Mouse (Mus musculus) hindbrain, embryonic 14.5 days (tissue): ENCODE data around the gene Ank. TPM values are rescaled to one million over a fixed set of nuclear protein-coding genes. Genes with fewer than 3 reads are reported as not detected.

Experiments
- ATAC-seq: fragments of 200-750 bp; cut with Nextera tagmentation; 2 replicates; pipeline ENCODE4 v1.8.0; 2017; ENCODE audit warnings: moderate number of reproducible peaks, mild to moderate bottlenecking, moderate TSS enrichment, moderate library complexity; ENCODE audit not compliant: low FRiP score
- DNase-seq: peaks from one replicate; pipeline ENCODE4 v3.0.0-alpha.2; 2015; ENCODE audit warnings: low spot score
- H3K27ac ChIP-seq: fragments of 300-500 bp; sonication (generic); 2 replicates; pipeline ENCODE4 v1.5.1; 2014; ENCODE audit warnings: mild to moderate bottlenecking, moderate library complexity
- H3K27me3 ChIP-seq: fragments of 300-500 bp; sonication (generic); 2 replicates; pipeline ENCODE4 v1.6.1; 2014; ENCODE audit warnings: mild to moderate bottlenecking, low read length, mixed read lengths; ENCODE audit not compliant: control insufficient read depth, insufficient read depth
- H3K36me3 ChIP-seq: fragments of 300-500 bp; sonication (generic); replicated peaks from 2 replicates; pipeline ENCODE4 v1.6.1; 2014; ENCODE audit not compliant: control insufficient read depth, insufficient read depth
- H3K4me1 ChIP-seq: fragments of 300-500 bp; sonication (generic); replicated peaks from 2 replicates; pipeline ENCODE4 v1.6.1; 2014; ENCODE audit warnings: antibody characterized with exemption, low read length, mixed read lengths; ENCODE audit not compliant: control insufficient read depth, insufficient read depth
- H3K4me2 ChIP-seq: fragments of 300-500 bp; sonication (generic); replicated peaks from 2 replicates; pipeline ENCODE4 v1.6.1; 2014; ENCODE audit warnings: mild to moderate bottlenecking, moderate library complexity
- H3K4me3 ChIP-seq: fragments of 300-500 bp; sonication (generic); replicated peaks from 2 replicates; pipeline ENCODE4 v1.5.1; 2014; ENCODE audit warnings: mild to moderate bottlenecking, low read length
- H3K9ac ChIP-seq: fragments of 300-500 bp; sonication (generic); 2 replicates; pipeline ENCODE4 v1.6.1; 2014
- H3K9me3 ChIP-seq: fragments of 300-500 bp; sonication (generic); 2 replicates; pipeline ENCODE4 v1.6.1; 2016; ENCODE audit warnings: low read length; ENCODE audit not compliant: control insufficient read depth
- WGBS: fragments of 180-500 bp; shearing (Covaris S2); extraction: QIAGEN DNeasy Blood & Tissue Kit; methylation state at CpG from one replicate; pipeline ENCODE4 v1.1.7; 2014; 5-methylcytosine and 5-hydroxymethylcytosine counted together
- polyA plus RNA-seq: library from polyadenylated mRNA; unstranded; fragments of >200 nt; fragmentation: Nextera tagmentation; extraction: Ambion mirVana; gene quantifications from 2 replicates; pipeline ENCODE4 v1.2.1, GENCODE M21; 2014

The Ank gene
- polyA plus RNA-seq, 1 experiment from 2014 or later, result 18.6 TPM

- H3K27me3 ChIP-seq, result no peaks in the 10 kb centered on the region
- DNase-seq (no peak), ATAC-seq (no peak)
- no peak overlapping the region for H3K4me3 ChIP-seq
- no peaks in the 10 kb centered on the region for H3K4me1 ChIP-seq
- H3K36me3 ChIP-seq, result peaks cover 26% of the 10 kb centered on the region
- no peak overlapping the region for H3K27ac ChIP-seq
- H3K9ac ChIP-seq, result no peak overlapping the region
- WGBS, result 72% methylated on average over 4 of the region's 4 CpGs
- no peaks in the 10 kb centered on the region for H3K9me3 ChIP-seq
- H3K4me2 ChIP-seq, result no peak overlapping the region
Measured at GRCm38 (mm10) chr15:27609554-27609953, 143.1 kb downstream of the Ank start.

- Histone ChIP-seq H3K36me3 (peaks cover 30% of the 10 kb centered on the region), H3K4me3 (no peak overlapping the region), H3K27ac (no peak overlapping the region), H3K9ac (no peak overlapping the region), H3K4me2 (peak overlapping the region; percentile 23), H3K4me1 (no peaks in the 10 kb centered on the region), H3K27me3 (no peaks in the 10 kb centered on the region), H3K9me3 (no peaks in the 10 kb centered on the region)
- ATAC-seq (peak; percentile 86), DNase-seq (peak; percentile 88)
- WGBS, result 29% methylated on average over 6 of the region's 6 CpGs
Measured at GRCm38 (mm10) chr15:27612533-27613221, 146.2 kb downstream of the Ank start.

- Histone ChIP-seq H3K4me1 (no peaks in the 10 kb centered on the region), H3K9me3 (no peaks in the 10 kb centered on the region), H3K27ac (no peak overlapping the region), H3K4me3 (no peak overlapping the region), H3K4me2 (no peak overlapping the region), H3K27me3 (no peaks in the 10 kb centered on the region), H3K36me3 (peaks cover 31% of the 10 kb centered on the region), H3K9ac (no peak overlapping the region)
- ATAC-seq, result no peak
- 92% methylated on average over 4 of the region's 4 CpGs for WGBS
- DNase-seq, result no peak
Measured at GRCm38 (mm10) chr15:27613255-27613654, 146.8 kb downstream of the Ank start.

GRCm38 (mm10) chr15:27616159-27616558 is 149.7 kb downstream of the Ank start:
- DNase-seq, result no peak
- WGBS, result 84% methylated on average over 4 of the region's 4 CpGs
- Histone ChIP-seq H3K27me3 (no peaks in the 10 kb centered on the region), H3K4me3 (no peak overlapping the region), H3K4me2 (no peak overlapping the region), H3K36me3 (peaks cover 40% of the 10 kb centered on the region), H3K9ac (no peak overlapping the region), H3K4me1 (no peaks in the 10 kb centered on the region), H3K27ac (no peak overlapping the region), H3K9me3 (no peaks in the 10 kb centered on the region)
- no peak for ATAC-seq

GRCm38 (mm10) chr15:27617227-27617626 is 150.8 kb downstream of the Ank start:
- Histone ChIP-seq H3K4me2 (no peak overlapping the region), H3K4me1 (no peaks in the 10 kb centered on the region), H3K27ac (no peak overlapping the region), H3K27me3 (no peaks in the 10 kb centered on the region), H3K36me3 (peaks cover 40% of the 10 kb centered on the region), H3K4me3 (no peak overlapping the region), H3K9ac (no peak overlapping the region), H3K9me3 (no peaks in the 10 kb centered on the region)
- 86% methylated on average over 3 of the region's 3 CpGs for WGBS
- ATAC-seq (no peak), DNase-seq (no peak)

- peaks cover 49% of the 10 kb centered on the region for H3K36me3 ChIP-seq
Measured at GRCm38 (mm10) chr15:27618778-27619533, 152.5 kb downstream of the Ank start.

GRCm38 (mm10) chr15:27619683-27620082 is 153.2 kb downstream of the Ank start:
- Histone ChIP-seq H3K4me2 (no peak overlapping the region), H3K27me3 (no peaks in the 10 kb centered on the region), H3K4me1 (no peaks in the 10 kb centered on the region), H3K9me3 (no peaks in the 10 kb centered on the region), H3K27ac (no peak overlapping the region), H3K9ac (no peak overlapping the region), H3K36me3 (peaks cover 47% of the 10 kb centered on the region), H3K4me3 (no peak overlapping the region)
- DNase-seq (no peak), ATAC-seq (no peak)
- WGBS, result 78% methylated on average over 3 of the region's 3 CpGs

More at GRCm38 (mm10) chr15:27618778-27619533, 152.5 kb downstream of the Ank start:
- H3K27ac ChIP-seq, result no peak overlapping the region
- WGBS, result 90% methylated on average over 6 of the region's 6 CpGs
- no peaks in the 10 kb centered on the region for H3K4me1 ChIP-seq
- H3K4me2 ChIP-seq, result no peak overlapping the region
- no peaks in the 10 kb centered on the region for H3K27me3 ChIP-seq
- H3K9ac ChIP-seq, result no peak overlapping the region
- H3K4me3 ChIP-seq, result no peak overlapping the region
- no peak for ATAC-seq
- DNase-seq, result no peak
- no peaks in the 10 kb centered on the region for H3K9me3 ChIP-seq

- ATAC-seq (no peak), DNase-seq (no peak)
- Histone ChIP-seq H3K36me3 (peaks cover 48% of the 10 kb centered on the region), H3K4me2 (no peak overlapping the region), H3K9me3 (no peaks in the 10 kb centered on the region), H3K4me3 (no peak overlapping the region), H3K4me1 (no peaks in the 10 kb centered on the region), H3K27me3 (no peaks in the 10 kb centered on the region), H3K9ac (no peak overlapping the region), H3K27ac (no peak overlapping the region)
- WGBS, result 87% methylated on average over 6 of the region's 6 CpGs
Measured at GRCm38 (mm10) chr15:27620475-27621185, 154.2 kb downstream of the Ank start.

- ATAC-seq (no peak), DNase-seq (no peak)
- Histone ChIP-seq H3K27me3 (no peaks in the 10 kb centered on the region), H3K4me3 (no peak overlapping the region), H3K9me3 (no peaks in the 10 kb centered on the region), H3K27ac (no peak overlapping the region), H3K36me3 (peaks cover 35% of the 10 kb centered on the region), H3K9ac (no peak overlapping the region), H3K4me1 (no peaks in the 10 kb centered on the region), H3K4me2 (no peak overlapping the region)
- 92% methylated on average over 6 of the region's 6 CpGs for WGBS
Measured at GRCm38 (mm10) chr15:27623286-27623685, 156.8 kb downstream of the Ank start.
